Mouse (Mus musculus) embryo, embryonic 11 days (tissue): ENCODE data around the gene Sox5.

Source experiments
- DNase-seq: peaks from one replicate; pipeline ENCODE4 v3.0.0-alpha.2; 2015

The Sox5 gene

DNA sequence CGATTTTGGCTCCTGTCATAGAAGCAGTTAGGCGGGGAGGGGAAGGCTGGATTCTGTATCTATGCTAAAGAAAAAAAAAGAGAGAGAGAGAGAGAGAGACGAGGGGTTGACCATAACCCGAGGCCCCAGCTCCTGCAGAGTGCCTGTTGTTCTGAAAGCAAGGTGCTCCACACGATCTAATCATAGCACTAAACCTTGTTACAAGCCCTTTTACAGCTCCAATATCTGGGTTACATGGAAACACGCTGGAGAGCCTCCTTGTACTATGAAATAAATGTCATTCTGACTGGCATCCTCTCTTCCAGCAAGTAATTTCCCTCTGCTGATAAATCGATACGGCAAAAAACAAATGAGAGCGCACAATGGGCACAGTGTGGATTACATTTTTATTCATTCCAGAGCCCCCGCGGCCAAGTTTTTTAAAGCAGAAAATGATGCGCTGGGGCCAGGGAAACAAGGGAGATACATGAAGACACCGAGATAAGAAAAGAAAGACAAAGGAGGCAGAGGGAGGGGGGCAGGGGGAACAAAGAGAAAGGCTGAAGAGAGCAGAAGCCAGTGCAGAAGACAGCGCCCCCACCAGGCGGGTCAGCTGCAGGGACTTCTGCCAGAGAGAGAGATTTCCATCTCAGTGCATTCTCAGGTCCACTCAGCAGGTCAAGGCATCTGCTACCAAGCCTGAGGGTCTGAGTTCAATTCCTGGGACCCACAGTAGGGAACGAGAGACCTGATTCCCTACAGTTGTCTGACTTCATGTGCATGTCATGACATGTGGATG, 304.3 kb downstream of the Sox5 start:
- no peak for DNase-seq

DNA sequence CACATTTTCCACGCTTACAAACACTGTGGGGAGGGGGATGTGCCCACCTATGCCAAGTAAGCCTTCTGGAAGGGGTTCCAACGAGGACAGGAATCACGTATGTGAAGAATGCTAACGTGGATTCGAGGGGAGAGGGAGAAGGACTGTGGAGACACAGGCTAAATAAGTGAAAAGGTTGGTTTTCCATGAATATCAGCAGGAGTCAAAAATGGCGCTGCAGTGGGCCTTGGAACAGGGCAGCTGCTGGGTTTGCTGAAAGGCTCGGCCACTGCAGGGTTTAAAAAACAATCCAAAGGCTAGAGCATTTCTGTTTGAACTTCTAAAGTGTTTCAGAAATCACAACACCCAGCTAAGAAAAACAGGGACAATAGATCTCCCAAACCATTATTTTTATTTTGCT, 308.3 kb downstream of the Sox5 start:
- DNase-seq, result no peak

DNA sequence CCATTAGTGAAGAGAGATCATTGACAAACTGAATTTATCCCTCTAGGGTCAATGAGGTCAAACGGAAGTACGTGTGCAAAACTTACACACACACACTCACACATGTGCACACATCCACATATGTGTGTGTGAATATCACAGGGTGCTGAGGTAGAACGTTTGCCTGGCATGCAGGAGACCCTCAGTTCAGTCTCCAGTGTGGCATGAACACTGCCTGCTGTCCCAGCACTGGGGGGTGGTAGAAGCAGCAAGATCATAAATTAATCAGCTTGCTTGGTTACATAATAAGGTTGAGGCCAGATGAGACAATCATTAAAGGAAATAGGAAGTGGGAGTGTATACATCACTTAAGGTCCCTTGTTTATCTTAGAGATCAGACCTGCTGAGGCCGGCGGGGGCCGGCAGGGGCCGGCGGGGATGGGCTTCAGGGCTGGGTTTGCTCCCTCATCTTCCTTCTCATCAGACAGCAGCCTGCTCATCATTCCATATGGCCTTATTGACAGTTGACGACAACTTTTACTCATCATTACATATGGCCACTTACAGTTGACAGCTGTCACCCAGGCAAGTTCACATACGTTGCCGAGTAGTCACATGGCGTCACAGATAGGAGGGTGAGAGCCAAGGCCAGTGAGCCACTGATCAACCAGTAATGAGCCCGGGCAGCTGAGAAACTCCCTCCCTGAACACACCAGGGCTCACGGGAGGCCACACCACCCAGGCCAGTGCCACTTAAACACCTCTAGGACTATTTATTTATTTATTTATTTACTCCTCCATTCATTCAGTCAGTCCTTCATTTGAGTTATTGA, 309.5 kb downstream of the Sox5 start:
- DNase-seq, result no peak

DNA sequence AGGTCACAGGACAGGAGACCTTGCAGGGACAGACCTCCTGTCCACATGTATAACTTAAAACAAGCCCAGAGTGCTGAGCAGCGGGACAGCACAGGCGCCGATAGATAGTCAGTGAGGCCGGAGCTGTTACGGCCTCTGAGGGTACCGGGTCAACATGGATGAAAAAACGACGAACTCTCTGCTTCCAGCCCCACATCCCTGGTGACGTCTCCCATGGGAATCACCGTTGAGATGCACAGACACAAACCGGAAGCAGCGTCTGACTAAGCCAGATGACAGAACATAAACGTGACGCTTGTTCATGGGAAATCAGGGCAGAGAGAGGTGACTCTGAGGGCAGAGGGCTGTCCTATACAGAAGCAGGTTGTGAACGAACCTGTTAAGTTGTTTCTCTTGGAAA, 315.1 kb downstream of the Sox5 start:
- peak; percentile 58 for DNase-seq

DNA sequence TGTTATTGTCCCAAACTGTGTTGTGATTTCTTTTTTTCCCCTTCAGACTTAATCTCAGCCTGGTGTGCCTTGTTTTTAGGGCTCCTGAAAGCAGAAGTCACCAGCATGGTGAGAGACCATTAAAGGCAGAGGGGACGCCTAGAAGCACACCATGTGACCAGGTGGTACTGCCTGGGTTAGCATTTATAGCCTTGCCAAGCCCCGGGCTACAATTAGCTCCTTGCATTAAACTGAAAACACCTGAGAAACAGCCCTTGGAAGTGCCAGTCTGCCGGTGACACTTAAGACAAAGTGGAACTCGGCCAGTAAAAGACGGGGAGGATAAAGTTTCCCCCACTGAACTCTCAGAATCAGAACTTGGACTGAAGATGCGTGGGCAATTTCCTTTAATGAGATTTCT, 318.1 kb downstream of the Sox5 start:
- no peak for DNase-seq

- DNase-seq, result no peak
These were observed 318.5 kb downstream of the Sox5 start for GRCm38 (mm10) chr6:144463274-144463673.

DNA sequence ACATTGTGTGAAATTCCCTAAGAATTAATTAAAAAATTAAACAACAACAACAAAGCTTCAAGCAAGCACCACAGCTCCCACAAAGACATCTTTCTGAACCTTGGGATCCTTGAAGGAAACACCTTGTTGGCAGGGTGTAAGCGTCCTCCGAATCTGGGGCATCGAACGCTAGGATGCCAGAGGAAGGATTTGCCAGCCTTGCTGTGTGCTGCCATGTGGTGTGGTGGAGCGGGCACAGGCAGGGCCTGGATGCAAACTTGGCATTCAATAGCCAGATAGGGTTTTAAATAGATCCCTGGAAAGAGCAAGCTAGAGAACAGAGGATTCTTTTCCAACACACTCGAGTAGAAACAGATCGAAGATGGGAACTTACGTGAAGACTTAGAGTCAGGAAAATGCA, 322.3 kb downstream of the Sox5 start:
- DNase-seq, result no peak

- DNase-seq, result no peak
These were observed 324.3 kb downstream of the Sox5 start for GRCm38 (mm10) chr6:144457500-144457899.

DNA sequence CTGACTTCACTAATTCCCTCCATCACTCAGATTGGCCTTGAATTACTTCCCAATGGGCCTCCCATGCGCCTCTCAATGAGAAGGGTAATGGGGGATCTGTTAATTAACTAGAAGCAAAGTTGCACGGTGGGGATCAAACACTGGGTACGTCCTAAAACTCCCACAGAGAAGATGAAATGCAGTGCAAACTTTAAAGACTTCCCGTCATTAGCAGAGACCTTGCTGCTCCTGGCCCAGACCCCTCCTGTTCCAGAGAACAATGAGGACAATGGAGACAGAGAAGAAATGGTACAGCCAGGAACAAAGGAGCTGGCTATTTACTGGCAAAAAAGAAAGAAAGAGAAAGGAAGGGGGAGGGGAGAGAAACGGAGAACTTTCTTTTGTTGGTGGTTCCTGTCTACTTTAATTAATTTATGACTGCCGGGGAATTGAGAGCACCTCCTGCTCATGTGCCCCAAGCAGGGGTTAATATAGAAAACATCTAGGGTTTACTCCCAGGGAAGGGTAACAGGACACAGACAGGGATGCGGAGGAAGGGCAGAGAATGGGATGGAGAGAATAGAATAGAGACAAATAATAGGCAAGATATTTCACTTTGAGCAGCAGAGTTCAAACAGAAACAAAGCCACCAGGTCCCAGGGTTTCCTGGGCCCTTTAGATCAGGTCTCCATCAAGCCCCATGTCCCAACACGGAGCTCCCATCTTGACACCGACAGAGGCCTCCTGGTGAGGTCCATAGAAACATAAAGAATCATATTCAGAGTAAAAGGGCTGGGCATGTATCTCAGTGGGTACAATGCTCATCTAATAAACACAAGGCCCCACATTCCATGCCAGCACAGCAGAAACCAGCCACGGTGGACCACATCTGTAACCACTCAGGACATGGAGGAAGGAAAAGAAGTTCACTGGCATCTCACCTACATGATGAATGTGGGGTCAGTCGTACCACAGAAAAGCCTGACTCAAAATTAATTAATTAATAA, 327.2 kb downstream of the Sox5 start:
- DNase-seq, result peak; percentile 58

GRCm38 (mm10) chr6:144453605-144454004, 328.2 kb downstream of the Sox5 start:
- DNase-seq, result no peak

- DNase-seq, result no peak
These were observed 328.6 kb downstream of the Sox5 start for GRCm38 (mm10) chr6:144453147-144453546.

- DNase-seq, result no peak
These were observed 329.4 kb downstream of the Sox5 start for GRCm38 (mm10) chr6:144452200-144452977.

- DNase-seq, result no peak
These were observed 330.1 kb downstream of the Sox5 start for GRCm38 (mm10) chr6:144451631-144452030.

GRCm38 (mm10) chr6:144445761-144446373, 335.9 kb downstream of the Sox5 start:
- DNase-seq, result peak; percentile 35

DNA sequence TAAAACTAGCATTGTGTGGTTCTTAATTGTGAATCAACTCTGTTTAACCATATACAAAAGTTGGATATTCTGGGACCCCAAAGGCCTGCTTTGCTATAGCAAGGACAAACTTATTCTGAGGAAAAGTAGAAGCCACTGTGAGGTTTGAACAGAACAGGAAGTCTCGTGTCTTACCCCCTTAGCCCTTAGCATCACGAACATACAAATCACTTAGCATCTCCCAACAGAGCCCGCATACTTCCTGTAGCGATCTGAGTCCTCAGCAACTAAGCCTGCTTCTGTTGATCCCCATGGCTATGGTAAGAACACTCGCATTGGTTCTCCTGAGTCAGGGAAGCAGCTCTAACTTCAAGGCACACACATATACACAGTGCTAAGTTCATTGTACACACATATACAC, 337.4 kb downstream of the Sox5 start:
- no peak for DNase-seq

DNA sequence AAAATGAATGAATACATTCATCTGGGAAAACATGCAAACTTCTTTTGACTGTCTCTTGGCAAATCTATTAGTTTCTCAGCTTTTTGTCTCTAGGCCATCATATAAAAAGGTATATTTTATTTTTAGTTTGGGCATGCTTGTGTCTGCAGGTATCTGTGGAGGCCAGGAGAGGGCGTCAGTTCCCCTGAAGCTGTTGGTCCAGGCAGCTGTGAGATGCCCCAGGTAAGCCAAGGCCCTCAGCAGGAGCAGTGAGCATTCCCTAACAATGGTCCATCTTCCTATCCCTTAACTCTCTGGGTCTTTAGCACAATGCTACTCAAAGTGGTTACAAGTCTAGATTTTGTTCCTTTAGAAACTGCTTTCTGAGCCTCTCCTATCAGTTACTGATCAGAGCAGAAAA, 338.1 kb downstream of the Sox5 start:
- DNase-seq, result no peak

- DNase-seq, result no peak
These were observed 352.5 kb downstream of the Sox5 start for GRCm38 (mm10) chr6:144429276-144429675.

- no peak for DNase-seq
These were observed 373.7 kb downstream of the Sox5 start for GRCm38 (mm10) chr6:144408030-144408429.

- DNase-seq, result peak; percentile 70
These were observed 383.7 kb downstream of the Sox5 start for GRCm38 (mm10) chr6:144398115-144398514.

GRCm38 (mm10) chr6:144393151-144393550, 388.6 kb downstream of the Sox5 start:
- no peak for DNase-seq

DNA sequence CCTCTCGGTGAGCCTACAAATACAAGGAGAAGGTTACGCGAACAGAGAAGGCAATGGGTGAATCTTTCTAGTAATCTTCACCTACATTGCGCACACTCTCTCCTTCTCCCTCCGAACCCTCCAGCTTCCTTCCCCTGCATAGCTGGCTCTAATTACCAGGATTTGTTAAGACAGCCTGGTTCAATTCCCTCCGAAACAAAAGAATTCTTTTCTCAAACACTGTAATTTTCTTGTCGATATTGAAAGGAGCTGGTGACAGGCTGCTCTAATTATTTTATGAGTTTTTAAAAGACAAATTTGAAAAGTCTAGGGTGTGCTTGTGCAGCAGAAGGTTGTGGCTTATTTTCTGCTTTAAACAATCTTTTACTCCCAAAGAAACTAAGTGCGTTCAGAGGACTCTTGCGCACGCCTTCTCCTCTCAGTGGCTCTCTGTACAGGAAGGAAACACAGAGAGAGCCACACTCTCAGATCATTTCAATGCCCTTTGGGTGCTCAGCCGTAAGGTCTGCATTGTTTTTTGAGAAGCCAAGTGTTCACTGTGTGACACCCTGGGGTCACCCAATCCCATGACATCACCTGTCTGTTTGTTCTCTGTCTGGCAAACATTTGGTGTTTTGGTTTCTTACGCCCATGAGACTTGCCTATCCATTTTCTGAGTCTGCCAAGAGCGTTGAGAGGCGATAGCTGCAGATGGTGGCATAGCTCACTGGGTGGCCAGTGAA, 392.3 kb downstream of the Sox5 start:
- no peak for DNase-seq
